In the genomic region with DNA sequence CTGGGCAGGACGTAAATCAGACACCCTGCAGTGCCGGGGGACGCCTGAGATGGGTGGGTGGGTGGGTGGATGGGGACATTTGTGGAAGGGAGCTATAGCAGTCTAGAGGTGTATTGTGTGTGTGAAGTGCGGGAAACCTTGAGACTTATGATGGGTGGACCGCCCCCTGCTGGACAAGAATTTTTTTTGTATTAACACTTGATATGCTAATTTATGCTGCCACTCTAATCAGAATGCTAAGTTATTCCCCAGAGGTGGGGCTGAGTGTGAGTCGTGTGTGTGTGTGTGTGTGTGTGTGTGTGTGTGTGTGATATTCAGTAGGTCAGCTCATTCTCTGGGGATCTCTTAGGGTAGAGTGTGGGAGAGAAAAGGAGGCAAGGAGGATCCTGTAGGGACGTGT, we compare ENCODE assay signal across 9 mouse cellular contexts. TPM values are rescaled to one million over a fixed set of nuclear protein-coding genes. Genes with fewer than 3 reads are reported as not detected.
A peak's percentile ranks its signal among the peaks of the same experiment; 100 is the strongest.
DNase-seq lines count a peak whose midpoint lies in the region; ATAC-seq and TF ChIP-seq lines count a peak whose summit lies in the region.
"Had no signal": no experiment of that assay in that cellular context is flagged by ENCODE, and none has a peak within 500 bp of the region (broad histone marks: within the 10 kb centered on the region; RNA-seq: fewer than 3 reads in every experiment).

No protein-coding gene starts in this region.

- no peak overlapping the region for H3K9ac ChIP-seq in hindbrain, embryonic 16.5 days (ENCODE audit: low read depth, low read length)
- H3K9ac ChIP-seq in midbrain, postnatal 0 days (replicated peaks; ENCODE audit: low read length, poor library complexity, severe bottlenecking), result peak overlapping the region; percentile 15; the same call in 1 of the 2 replicates

- H3K4me2 ChIP-seq in hindbrain, embryonic 16.5 days (ENCODE audit: low read length), result peak overlapping the region; percentile 83
- peak overlapping the region; percentile 95 for H3K4me2 ChIP-seq in midbrain, postnatal 0 days (ENCODE audit: low read depth, low read length, poor library complexity, severe bottlenecking)

- 0 out of 2 replicates have a peak, but pooled peaks cover 7% of the 10 kb centered on the region for H3K4me1 ChIP-seq in kidney, adult 2 months (ENCODE audit: control insufficient read depth, insufficient read depth, low read length)
- peaks cover 32% of the 10 kb centered on the region for H3K4me1 ChIP-seq in hindbrain, embryonic 16.5 days (ENCODE audit: control insufficient read depth, insufficient read depth, low read depth, low read length)
- no peaks in the 10 kb centered on the region; the same call in 1 of the 2 replicates for H3K4me1 ChIP-seq in midbrain, postnatal 0 days (ENCODE audit: insufficient read depth, low read length)

- peaks cover 4% of the 10 kb centered on the region; the same call in 1 of the 2 replicates for H3K27me3 ChIP-seq in kidney, adult 2 months (replicated peaks; ENCODE audit: control insufficient read depth, insufficient read depth, low read length)
- H3K27me3 ChIP-seq in hindbrain, embryonic 16.5 days (replicated peaks; ENCODE audit: control insufficient read depth, insufficient read depth, low read length), result no peaks in the 10 kb centered on the region
- H3K27me3 ChIP-seq in midbrain, postnatal 0 days (ENCODE audit: insufficient read depth, low read length), result no peaks in the 10 kb centered on the region

- no peak for TF ChIP-seq POLR2A in kidney, adult 2 months (IDR thresholded peaks at IDR 0.05; ENCODE audit: low read depth, low read length)

- peak; percentile 36 for TF ChIP-seq CTCF in kidney, adult 2 months (conservative IDR thresholded peaks at IDR 0.05; ENCODE audit: insufficient read depth, insufficient read length, low read depth, low read length)
- peak; percentile 74 for TF ChIP-seq CTCF in midbrain, postnatal 0 days (IDR thresholded peaks at IDR 0.05)

- DNase-seq in kidney, adult 2 months, result peak; percentile 46
- no peak for DNase-seq in kidney, adult 11 months
- DNase-seq in midbrain, postnatal 0 days (ENCODE audit: low spot score), result peak; percentile 86
- no peak for DNase-seq in testis, postnatal 10 days (ENCODE audit: low spot score)
- DNase-seq in urinary bladder, postnatal 10 days (ENCODE audit: low spot score), result no peak

- H3K27ac ChIP-seq in kidney, adult 2 months (ENCODE audit: insufficient read depth, low read depth, low read length), result no peak overlapping the region
- H3K27ac ChIP-seq in hindbrain, embryonic 16.5 days (ENCODE audit: low read depth, low read length), result no peak overlapping the region; the same call in none of the 2 replicates
- peak overlapping the region; percentile 78 for H3K27ac ChIP-seq in midbrain, postnatal 0 days (ENCODE audit: low read depth, low read length)

- H3K36me3 ChIP-seq in kidney, adult 2 months (ENCODE audit: control insufficient read depth, insufficient read depth, low read length), result no peaks in the 10 kb centered on the region
- peaks cover 4% of the 10 kb centered on the region; the same call in 1 of the 2 replicates for H3K36me3 ChIP-seq in hindbrain, embryonic 16.5 days (ENCODE audit: control insufficient read depth, insufficient read depth, low read length)
- H3K36me3 ChIP-seq in midbrain, postnatal 0 days (ENCODE audit: insufficient read depth, low read length), result peaks cover 5% of the 10 kb centered on the region; the same call in 1 of the 2 replicates

- H3K9me3 ChIP-seq in hindbrain, embryonic 16.5 days (ENCODE audit: control insufficient read depth, low read length), result no peaks in the 10 kb centered on the region
- H3K9me3 ChIP-seq in midbrain, postnatal 0 days (ENCODE audit: low read length), result no peaks in the 10 kb centered on the region

- WGBS in kidney, adult 2 months, result 38% methylated on average over 7 of the region's 7 CpGs
- 24% methylated on average over 7 of the region's 7 CpGs for WGBS in hindbrain, embryonic 16.5 days
- 6% methylated on average over 7 of the region's 7 CpGs for WGBS in midbrain, postnatal 0 days

- ATAC-seq in CD4-positive, CD25-positive, alpha-beta regulatory T cell, adult 4 months, result peak; percentile 49
- 0 out of 2 replicates have a peak, but pooled peaks have one; percentile 6 for ATAC-seq in common myeloid progenitor, adult 5-6 weeks (replicated peaks; ENCODE audit: low read depth, poor library complexity, severe bottlenecking)
- ATAC-seq in hindbrain, embryonic 16.5 days, result no peak
- ATAC-seq in midbrain, postnatal 0 days (ENCODE audit: low FRiP score), result no peak

- no peak overlapping the region for H3K4me3 ChIP-seq in kidney, adult 2 months (ENCODE audit: insufficient read depth, low read depth, low read length)
- peak overlapping the region; percentile 73 for H3K4me3 ChIP-seq in hindbrain, embryonic 16.5 days (ENCODE audit: low read length)
- H3K4me3 ChIP-seq in midbrain, postnatal 0 days (ENCODE audit: low read depth, low read length), result peak overlapping the region; percentile 82

RNA-seq across cellular contexts. Expression of gene Dpf1, which starts 2.9 kb away (rescaled TPM):
- 0.07 and 0.11 TPM in 2 replicates for polyA plus RNA-seq in kidney, adult 2 months (2012; rRNA removed)
- not detected for polyA plus RNA-seq in CD4-positive, CD25-positive, alpha-beta regulatory T cell, adult 4 months (2017; shearing (Covaris generic))
- total RNA-seq in common myeloid progenitor, adult 5-6 weeks (2017), result 3.2 TPM in 1 of 2 replicates, not detected in the other
- 166 and 173 TPM in 2 replicates for polyA plus RNA-seq in hindbrain, embryonic 16.5 days (2015; fragmentation: Nextera tagmentation; extraction: Ambion mirVana)
- total RNA-seq in midbrain, postnatal 0 days (2014; rRNA removed), result 192 and 197 TPM in 2 replicates
- polyA plus RNA-seq in midbrain, postnatal 0 days (2015; fragmentation: Nextera tagmentation; extraction: Ambion mirVana), result 160 and 162 TPM in 2 replicates

RNA-seq across cellular contexts. Expression of gene Ppp1r14a, which starts 17.5 kb away (rescaled TPM):
- polyA plus RNA-seq in kidney, adult 2 months (2012; rRNA removed), result 12.3 and 16.1 TPM in 2 replicates
- polyA plus RNA-seq in CD4-positive, CD25-positive, alpha-beta regulatory T cell, adult 4 months (2017; shearing (Covaris generic)), result not detected
- total RNA-seq in common myeloid progenitor, adult 5-6 weeks (2017), result not detected in 2 replicates
- polyA plus RNA-seq in hindbrain, embryonic 16.5 days (2015; fragmentation: Nextera tagmentation; extraction: Ambion mirVana), result 2.8 and 2.9 TPM in 2 replicates
- 1.3 TPM in 2 replicates for total RNA-seq in midbrain, postnatal 0 days (2014; rRNA removed)
- 1.4 and 1.7 TPM in 2 replicates for polyA plus RNA-seq in midbrain, postnatal 0 days (2015; fragmentation: Nextera tagmentation; extraction: Ambion mirVana)
- total RNA-seq: hematopoietic stem cell, adult 5-6 weeks had no signal

RNA-seq across cellular contexts. Expression of gene Spint2, which starts 24.9 kb away (rescaled TPM):
- 421 and 474 TPM in 2 replicates for polyA plus RNA-seq in kidney, adult 2 months (2012; rRNA removed)
- 10 to 100 TPM; 71.7 to 73.2 TPM for polyA plus RNA-seq in CD4-positive, CD25-positive, alpha-beta regulatory T cell, adult 4 months (2017; shearing (Covaris generic))
- 25.3 and 28.6 TPM in 2 replicates for total RNA-seq in common myeloid progenitor, adult 5-6 weeks (2017)
- 85.4 and 91.2 TPM in 2 replicates for polyA plus RNA-seq in hindbrain, embryonic 16.5 days (2015; fragmentation: Nextera tagmentation; extraction: Ambion mirVana)
- 46.6 and 47.7 TPM in 2 replicates for total RNA-seq in midbrain, postnatal 0 days (2014; rRNA removed)
- polyA plus RNA-seq in midbrain, postnatal 0 days (2015; fragmentation: Nextera tagmentation; extraction: Ambion mirVana), result 148 and 153 TPM in 2 replicates

RNA-seq across cellular contexts. Expression of gene 2200002D01Rik, which starts 58.4 kb away (rescaled TPM):
- 4.6 and 7.2 TPM in 2 replicates for polyA plus RNA-seq in kidney, adult 2 months (2012; rRNA removed)
- 1 to 10 TPM; 1.0 to 1.6 TPM for polyA plus RNA-seq in CD4-positive, CD25-positive, alpha-beta regulatory T cell, adult 4 months (2017; shearing (Covaris generic))
- total RNA-seq in common myeloid progenitor, adult 5-6 weeks (2017), result 1.8 and 12.1 TPM in 2 replicates
- 1.2 and 1.9 TPM in 2 replicates for polyA plus RNA-seq in hindbrain, embryonic 16.5 days (2015; fragmentation: Nextera tagmentation; extraction: Ambion mirVana)
- total RNA-seq in midbrain, postnatal 0 days (2014; rRNA removed), result 0.52 TPM in 1 of 2 replicates, not detected in the other
- polyA plus RNA-seq in midbrain, postnatal 0 days (2015; fragmentation: Nextera tagmentation; extraction: Ambion mirVana), result 1.2 and 2.0 TPM in 2 replicates

Comparison
In these comparisons a context has a peak if more than half of its experiments do, and no peak if none do; other contexts are left out.
1. DNase-seq: peak in kidney, adult 2 months (single experiment) and midbrain, postnatal 0 days (single experiment); none in kidney, adult 11 months (single experiment), testis, postnatal 10 days (single experiment) and urinary bladder, postnatal 10 days (single experiment).
2. ATAC-seq: peak in CD4-positive, CD25-positive, alpha-beta regulatory T cell, adult 4 months (single experiment) and common myeloid progenitor, adult 5-6 weeks (single experiment); none in hindbrain, embryonic 16.5 days (single experiment) and midbrain, postnatal 0 days (single experiment).
3. RNA of gene Dpf1, which starts 2.9 kb away (polyA plus RNA-seq): 166 to 173 TPM in hindbrain, embryonic 16.5 days and 160 to 162 TPM in midbrain, postnatal 0 days; 0.07 to 0.11 TPM in kidney, adult 2 months and not detected in CD4-positive, CD25-positive, alpha-beta regulatory T cell, adult 4 months; every median in the first group is over 100 times any median in the second.